Mouse (Mus musculus) limb, embryonic 15.5 days (tissue): ENCODE measurements around the gene Olfr1410. TPM values are rescaled to one million over a fixed set of nuclear protein-coding genes. Genes with fewer than 3 reads are reported as not detected.

Source experiments
- ATAC-seq: fragments of 200-750 bp; cut with Nextera tagmentation; 2 replicates; pipeline ENCODE4 v1.8.0; 2017; ENCODE audit warnings: low read depth, moderate TSS enrichment; ENCODE audit not compliant: insufficient number of reproducible peaks, low FRiP score, low TSS enrichment
- H3K27ac ChIP-seq: fragments of 300-500 bp; sonication (generic); 2 replicates; pipeline ENCODE4 v1.5.1; 2015; ENCODE audit warnings: moderate library complexity, mild to moderate bottlenecking, inconsistent platforms
- H3K27me3 ChIP-seq: fragments of 300-500 bp; sonication (generic); 2 replicates; pipeline ENCODE4 v1.6.1; 2015; ENCODE audit warnings: inconsistent platforms
- H3K36me3 ChIP-seq: fragments of 300-500 bp; sonication (generic); 2 replicates; pipeline ENCODE4 v1.6.1; 2015; ENCODE audit warnings: inconsistent platforms
- H3K4me1 ChIP-seq: fragments of 300-500 bp; sonication (generic); 2 replicates; pipeline ENCODE4 v1.6.1; 2015; ENCODE audit warnings: inconsistent platforms
- H3K4me2 ChIP-seq: fragments of 300-500 bp; sonication (generic); 2 replicates; pipeline ENCODE4 v1.6.1; 2015; ENCODE audit warnings: mild to moderate bottlenecking, inconsistent platforms
- H3K4me3 ChIP-seq: fragments of 300-500 bp; sonication (generic); 2 replicates; pipeline ENCODE4 v1.5.1; 2015; ENCODE audit warnings: mild to moderate bottlenecking, inconsistent platforms
- H3K9ac ChIP-seq: fragments of 300-500 bp; sonication (generic); 2 replicates; pipeline ENCODE4 v1.6.1; 2015; ENCODE audit warnings: inconsistent platforms
- H3K9me3 ChIP-seq: fragments of 300-500 bp; sonication (generic); 2 replicates; pipeline ENCODE4 v1.6.1; 2016; ENCODE audit warnings: inconsistent platforms
- WGBS: fragments of 180-500 bp; shearing (Covaris S2); methylation state at CpG from one replicate; pipeline ENCODE4 v1.1.7; 2015; 5-methylcytosine and 5-hydroxymethylcytosine counted together
- polyA plus RNA-seq: library from polyadenylated mRNA; unstranded; fragments of >200 nt; fragmentation: Nextera tagmentation; extraction: Ambion mirVana; gene quantifications from 2 replicates; pipeline ENCODE4 v1.2.1, GENCODE M21; 2015

The Olfr1410 gene
- polyA plus RNA-seq, 1 experiment from 2014 or later = not detected

GRCm38 (mm10) chr1:92659392-92659791 is 53.8 kb downstream of the Olfr1410 start:
- Histone ChIP-seq H3K36me3 (no peaks in the 10 kb centered on the region), H3K27me3 (no peaks in the 10 kb centered on the region), H3K9ac (no peak overlapping the region), H3K4me2 (no peak overlapping the region), H3K27ac (no peak overlapping the region), H3K4me3 (no peak overlapping the region), H3K9me3 (no peaks in the 10 kb centered on the region), H3K4me1 (no peaks in the 10 kb centered on the region)
- 58% methylated on average over 5 of the region's 5 CpGs for WGBS
- ATAC-seq = no peak

Other genes starting within 250 kb of the Olfr1410 start
- gene Ndufa10, start 131.9 kb upstream of the Olfr1410 start, polyA plus RNA-seq = 259 and 273 TPM in 2 replicates
- not detected in 2 replicates for gene Olfr1416, start 120.7 kb upstream of the Olfr1410 start, polyA plus RNA-seq
- gene Olfr1415, start 109.7 kb upstream of the Olfr1410 start, polyA plus RNA-seq = not detected in 2 replicates
- not detected in 2 replicates for gene Olfr1414, start 87.1 kb upstream of the Olfr1410 start, polyA plus RNA-seq
- gene Olfr1413, start 34.5 kb upstream of the Olfr1410 start, polyA plus RNA-seq = not detected in 2 replicates
- not detected in 2 replicates for gene Olfr1412, start 20.0 kb upstream of the Olfr1410 start, polyA plus RNA-seq
- gene Olfr1411, start 11.4 kb upstream of the Olfr1410 start, polyA plus RNA-seq = not detected in 2 replicates
- gene Olfr12, start 12.0 kb downstream of the Olfr1410 start, polyA plus RNA-seq = not detected in 2 replicates
- gene Cops9, start 36.2 kb downstream of the Olfr1410 start, polyA plus RNA-seq = 335 and 393 TPM in 2 replicates
- gene Otos, start 43.1 kb downstream of the Olfr1410 start, polyA plus RNA-seq = 0.12 TPM in 1 of 2 replicates, not detected in the other
- gene Gpc1, start 225.9 kb downstream of the Olfr1410 start, polyA plus RNA-seq = 73.6 and 80.7 TPM in 2 replicates